Mouse (Mus musculus): ENCODE data around the gene St6galnac3.

- TF ChIP-seq CTCF (IDR thresholded peaks at IDR 0.05; ENCODE audit: low read depth, low read length) (no peak), POLR2A (IDR thresholded peaks at IDR 0.05; ENCODE audit: borderline replicate concordance, low read depth, low read length) (no peak)
Measured at GRCm38 (mm10) chr3:153728577-153728976, 3.6 kb upstream of the St6galnac3 start.
